Mouse (Mus musculus): ENCODE results near the gene Egr2. TPM values are rescaled to one million over a fixed set of nuclear protein-coding genes. Genes with fewer than 3 reads are reported as not detected.

The Egr2 gene
- polyA plus RNA-seq, 1 experiment from 2014 or later = 0.28 TPM

- DNase-seq = no peak
- Histone ChIP-seq H3K27me3 (ENCODE audit: insufficient read depth, low read length) (no peaks in the 10 kb centered on the region), H3K9me3 (ENCODE audit: low read depth, low read length) (no peaks in the 10 kb centered on the region), H3K4me1 (ENCODE audit: insufficient read depth) (no peaks in the 10 kb centered on the region), H3K4me2 (no peak overlapping the region), H3K27ac (ENCODE audit: low read depth) (no peak overlapping the region), H3K9ac (no peak overlapping the region), H3K4me3 (ENCODE audit: low read depth, low read length) (no peak overlapping the region), H3K36me3 (ENCODE audit: insufficient read depth) (no peaks in the 10 kb centered on the region)
- no peak for TF ChIP-seq CTCF (IDR thresholded peaks at IDR 0.05; ENCODE audit: low read depth)
- ATAC-seq (ENCODE audit: insufficient read depth) = no peak
- WGBS = 89% methylated on average over 9 of the region's 9 CpGs
Measured at GRCm38 (mm10) chr10:67497951-67498350, 37.3 kb upstream of the Egr2 start.

GRCm38 (mm10) chr10:67503320-67503995 lies 31.8 kb upstream of the Egr2 start:
- no peaks in the 10 kb centered on the region for H3K9me3 ChIP-seq (ENCODE audit: low read depth, low read length)
- H3K4me3 ChIP-seq (ENCODE audit: low read depth, low read length) = no peak overlapping the region
- no peak overlapping the region for H3K27ac ChIP-seq (ENCODE audit: low read depth)
- H3K4me2 ChIP-seq = no peak overlapping the region
- ATAC-seq (ENCODE audit: insufficient read depth) (no peak), DNase-seq (no peak)
- no peaks in the 10 kb centered on the region for H3K36me3 ChIP-seq (ENCODE audit: insufficient read depth)
- no peak overlapping the region for H3K9ac ChIP-seq
- no peaks in the 10 kb centered on the region for H3K4me1 ChIP-seq (ENCODE audit: insufficient read depth)
- TF ChIP-seq CTCF (IDR thresholded peaks at IDR 0.05; ENCODE audit: low read depth) = no peak
- no peaks in the 10 kb centered on the region for H3K27me3 ChIP-seq (ENCODE audit: insufficient read depth, low read length)
- WGBS = 41% methylated on average over 15 of the region's 15 CpGs

GRCm38 (mm10) chr10:67504046-67504445 lies 31.2 kb upstream of the Egr2 start:
- TF ChIP-seq CTCF (IDR thresholded peaks at IDR 0.05; ENCODE audit: low read depth) = no peak

GRCm38 (mm10) chr10:67505248-67505647 lies 30.0 kb upstream of the Egr2 start:
- Histone ChIP-seq H3K27ac (ENCODE audit: low read depth) (no peak overlapping the region), H3K4me3 (ENCODE audit: low read depth, low read length) (no peak overlapping the region), H3K4me2 (no peak overlapping the region), H3K4me1 (ENCODE audit: insufficient read depth) (no peaks in the 10 kb centered on the region), H3K36me3 (ENCODE audit: insufficient read depth) (no peaks in the 10 kb centered on the region), H3K9me3 (ENCODE audit: low read depth, low read length) (no peaks in the 10 kb centered on the region), H3K9ac (no peak overlapping the region), H3K27me3 (ENCODE audit: insufficient read depth, low read length) (no peaks in the 10 kb centered on the region)
- DNase-seq = no peak
- 55% methylated on average over 3 of the region's 3 CpGs for WGBS
- no peak for ATAC-seq (ENCODE audit: insufficient read depth)
- no peak for TF ChIP-seq CTCF (IDR thresholded peaks at IDR 0.05; ENCODE audit: low read depth)

More at GRCm38 (mm10) chr10:67504046-67504445, 31.2 kb upstream of the Egr2 start:
- Histone ChIP-seq H3K9me3 (ENCODE audit: low read depth, low read length) (no peaks in the 10 kb centered on the region), H3K36me3 (ENCODE audit: insufficient read depth) (no peaks in the 10 kb centered on the region), H3K27ac (ENCODE audit: low read depth) (no peak overlapping the region), H3K4me2 (no peak overlapping the region), H3K4me3 (ENCODE audit: low read depth, low read length) (no peak overlapping the region), H3K9ac (no peak overlapping the region), H3K4me1 (ENCODE audit: insufficient read depth) (no peaks in the 10 kb centered on the region), H3K27me3 (ENCODE audit: insufficient read depth, low read length) (no peaks in the 10 kb centered on the region)
- ATAC-seq (ENCODE audit: insufficient read depth) = no peak
- DNase-seq = no peak
- 39% methylated on average over 5 of the region's 5 CpGs for WGBS

- ATAC-seq (ENCODE audit: insufficient read depth) (no peak), DNase-seq (peak; percentile 23)
- WGBS = 68% methylated on average over 8 of the region's 8 CpGs
- Histone ChIP-seq H3K9me3 (ENCODE audit: low read depth, low read length) (no peaks in the 10 kb centered on the region), H3K4me3 (ENCODE audit: low read depth, low read length) (no peak overlapping the region), H3K27ac (ENCODE audit: low read depth) (no peak overlapping the region), H3K4me2 (no peak overlapping the region), H3K27me3 (ENCODE audit: insufficient read depth, low read length) (no peaks in the 10 kb centered on the region), H3K4me1 (ENCODE audit: insufficient read depth) (no peaks in the 10 kb centered on the region), H3K36me3 (ENCODE audit: insufficient read depth) (no peaks in the 10 kb centered on the region), H3K9ac (no peak overlapping the region)
- TF ChIP-seq CTCF (IDR thresholded peaks at IDR 0.05; ENCODE audit: low read depth) = no peak
Measured at GRCm38 (mm10) chr10:67512211-67512610, 23.1 kb upstream of the Egr2 start.

- H3K9me3 ChIP-seq (ENCODE audit: low read depth, low read length) = no peaks in the 10 kb centered on the region
- no peaks in the 10 kb centered on the region for H3K4me1 ChIP-seq (ENCODE audit: insufficient read depth)
- no peak for TF ChIP-seq CTCF (IDR thresholded peaks at IDR 0.05; ENCODE audit: low read depth)
- ATAC-seq (ENCODE audit: insufficient read depth) = no peak
- no peak overlapping the region for H3K4me3 ChIP-seq (ENCODE audit: low read depth, low read length)
- H3K9ac ChIP-seq = no peak overlapping the region
- no peak overlapping the region for H3K27ac ChIP-seq (ENCODE audit: low read depth)
- no peak overlapping the region for H3K4me2 ChIP-seq
- H3K36me3 ChIP-seq (ENCODE audit: insufficient read depth) = no peaks in the 10 kb centered on the region
- 54% methylated on average over 7 of the region's 7 CpGs for WGBS
- no peak for DNase-seq
- no peaks in the 10 kb centered on the region for H3K27me3 ChIP-seq (ENCODE audit: insufficient read depth, low read length)
Measured at GRCm38 (mm10) chr10:67512871-67513270, 22.4 kb upstream of the Egr2 start.

- Histone ChIP-seq H3K27me3 (ENCODE audit: insufficient read depth, low read length) (no peaks in the 10 kb centered on the region), H3K4me1 (ENCODE audit: insufficient read depth) (no peaks in the 10 kb centered on the region), H3K9ac (no peak overlapping the region), H3K36me3 (ENCODE audit: insufficient read depth) (no peaks in the 10 kb centered on the region), H3K4me2 (no peak overlapping the region), H3K4me3 (ENCODE audit: low read depth, low read length) (no peak overlapping the region), H3K9me3 (ENCODE audit: low read depth, low read length) (no peaks in the 10 kb centered on the region), H3K27ac (ENCODE audit: low read depth) (no peak overlapping the region)
- TF ChIP-seq CTCF (IDR thresholded peaks at IDR 0.05; ENCODE audit: low read depth) = no peak
- WGBS = 79% methylated on average over 3 of the region's 3 CpGs
- ATAC-seq (ENCODE audit: insufficient read depth) (no peak), DNase-seq (no peak)
Measured at GRCm38 (mm10) chr10:67518733-67519132, 16.5 kb upstream of the Egr2 start.

Measured in lung, embryonic 14.5 days (tissue).